Mouse (Mus musculus): ENCODE results near the gene Olfr1132.
"Not testable (repeated sequence)": the region's sequence is repeated elsewhere in the genome, so short reads cannot be mapped to it uniquely, and the experiment has no call there.

The Olfr1132 gene

GRCm38 (mm10) chr2:87637435-87637834, at the start of gene Olfr1132:
Olfr1132 (minus strand) TSS chr2:87637535.
- DNase-seq (ENCODE audit: low read depth, low spot score): no peak

GRCm38 (mm10) chr2:87673564-87673963, 36.2 kb upstream of the Olfr1132 start, which contains the start of gene Olfr1135:
Olfr1135 (minus strand) TSS chr2:87673664.
- DNase-seq (ENCODE audit: low read depth, low spot score): no peak

- DNase-seq (ENCODE audit: low read depth, low spot score): no peak
Observed at GRCm38 (mm10) chr2:87658360-87658759, 21.0 kb upstream of the Olfr1132 start, which contains the start of gene Olfr1134. Olfr1134 (minus strand) TSS chr2:87658460.

GRCm38 (mm10) chr2:87647274-87647673, 9.9 kb upstream of the Olfr1132 start, which contains the start of gene Olfr1133:
Olfr1133 (minus strand) TSS chr2:87647374.
- DNase-seq (ENCODE audit: low read depth, low spot score): no peak

- no peak for DNase-seq (ENCODE audit: low read depth, low spot score)
Observed at GRCm38 (mm10) chr2:87642441-87642840, 5.1 kb upstream of the Olfr1132 start.

GRCm38 (mm10) chr2:87626804-87627203, 10.5 kb downstream of the Olfr1132 start, which contains the start of gene Olfr1131:
Olfr1131 (plus strand) TSS chr2:87627104.
- DNase-seq (ENCODE audit: low read depth, low spot score): no peak

DNA sequence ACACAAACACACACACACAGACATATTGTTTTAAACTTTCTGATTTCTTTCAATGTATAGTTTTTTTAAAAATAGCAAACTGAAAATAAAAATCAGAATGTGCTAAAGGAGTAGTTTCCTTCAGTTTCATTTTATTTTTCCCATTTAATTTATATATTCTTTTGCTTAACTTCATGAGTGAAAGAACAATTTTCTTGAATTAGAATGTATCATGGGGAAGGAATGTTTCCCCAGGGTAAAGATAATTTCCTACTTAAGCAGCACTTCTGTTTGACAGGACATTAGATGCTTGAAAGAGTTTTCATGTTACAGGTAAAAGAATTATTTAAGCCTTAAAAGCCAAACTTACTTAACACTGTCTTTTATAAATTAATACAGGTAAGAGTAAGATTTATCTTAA, 31.4 kb downstream of the Olfr1132 start, which contains the start of gene Olfr1130:
TSS of gene Olfr1130 (plus strand) at position 301 of the 400 bp plus-strand sequence.
- DNase-seq (ENCODE audit: low read depth, low spot score): not testable (repeated sequence)

All from WW6 (cell line).